Mouse (Mus musculus) stomach, embryonic 14.5 days (tissue): ENCODE measurements at regions not wholly inside any gene's neighbourhood (a gene's known extent, or its start where the extent isn't known, plus 50 kb on each side); places are given as distances from the start of the nearest gene placed in this dataset. TPM values are rescaled to one million over a fixed set of nuclear protein-coding genes. Genes with fewer than 3 reads are reported as not detected.

Experiments
- microRNA-seq: library from miRNA; unstranded; fragments of <30 nt; microRNA quantifications from one replicate; pipeline ENCODE4, GENCODE M21; 2016

Small RNA genes lying in the stretch of these regions (microRNA-seq; reads per million reads assigned to microRNA genes)
- not detected for gene Mir6378
